Mouse (Mus musculus): ENCODE measurements around the gene 4930486L24Rik.

DNA sequence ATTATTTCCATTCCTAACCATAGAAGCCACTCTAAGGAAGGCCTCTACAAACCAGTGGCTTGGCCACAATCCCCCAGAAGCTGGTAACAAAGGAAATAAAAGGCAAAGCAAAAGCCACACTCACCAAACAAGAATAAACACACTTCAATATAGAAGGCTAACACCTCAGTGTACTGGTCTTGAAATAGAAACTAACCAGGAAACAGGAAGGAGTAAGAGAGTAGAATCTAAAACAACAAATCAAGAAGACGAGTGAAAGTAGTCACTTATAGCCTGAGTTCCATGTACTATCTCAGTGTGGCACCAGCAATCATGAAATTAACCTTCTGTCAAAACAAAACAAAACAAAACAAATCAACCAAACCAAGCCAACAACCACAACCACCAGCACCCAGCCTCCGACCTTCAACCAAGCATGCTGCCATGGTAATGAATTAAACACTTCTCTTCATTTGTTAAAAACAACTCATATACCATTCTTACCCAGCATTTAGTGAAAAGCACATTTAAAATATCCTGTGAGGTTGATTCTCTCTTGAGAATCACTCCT is 24.8 kb downstream of the 4930486L24Rik start:
- TF ChIP-seq GATA1 (IDR thresholded peaks at IDR 0.05; ENCODE audit: low read length) (no peak), TAL1 (IDR thresholded peaks at IDR 0.05; ENCODE audit: low read length) (no peak)

All from erythroblast, embryonic 14.5 days (primary cell).